Mouse (Mus musculus) stomach, embryonic 16.5 days (tissue): ENCODE results near the gene Egfr. TPM values are rescaled to one million over a fixed set of nuclear protein-coding genes. Genes with fewer than 3 reads are reported as not detected.

Experiments
- ATAC-seq: fragments of 200-750 bp; cut with Nextera tagmentation; 2 replicates; pipeline ENCODE4 v1.8.0; 2017; ENCODE audit warnings: moderate number of reproducible peaks, moderate TSS enrichment; ENCODE audit not compliant: insufficient read depth, low FRiP score
- H3K27ac ChIP-seq: fragments of 300-500 bp; sonication (generic); 2 replicates; pipeline ENCODE4 v1.5.1; 2014; ENCODE audit warnings: low read length
- H3K27me3 ChIP-seq: fragments of 300-500 bp; sonication (generic); 2 replicates; pipeline ENCODE4 v1.6.1; 2014; ENCODE audit warnings: low read length, control low read depth, mixed read lengths; ENCODE audit not compliant: control insufficient read depth, insufficient read depth
- H3K36me3 ChIP-seq: fragments of 300-500 bp; sonication (generic); 2 replicates; pipeline ENCODE4 v1.6.1; 2014; ENCODE audit warnings: low read length; ENCODE audit not compliant: control insufficient read depth, insufficient read depth
- H3K4me1 ChIP-seq: fragments of 300-500 bp; sonication (generic); 2 replicates; pipeline ENCODE4 v1.6.1; 2014; ENCODE audit warnings: low read length, control low read depth, mixed read lengths; ENCODE audit not compliant: control insufficient read depth, insufficient read depth
- H3K4me2 ChIP-seq: fragments of 300-500 bp; sonication (generic); 2 replicates; pipeline ENCODE4 v1.6.1; 2014; ENCODE audit warnings: low read depth, low read length, mixed read lengths
- H3K4me3 ChIP-seq: fragments of 300-500 bp; sonication (generic); replicated peaks from 2 replicates; pipeline ENCODE4 v1.5.1; 2014; ENCODE audit warnings: mild to moderate bottlenecking, low read length
- H3K9ac ChIP-seq: fragments of 300-500 bp; sonication (generic); 2 replicates; pipeline ENCODE4 v1.6.1; 2014; ENCODE audit warnings: low read length
- H3K9me3 ChIP-seq: fragments of 300-500 bp; sonication (generic); replicated peaks from 2 replicates; pipeline ENCODE4 v1.6.1; 2016; ENCODE audit warnings: low read length, control low read depth; ENCODE audit not compliant: control insufficient read depth
- WGBS: fragments of 180-500 bp; shearing (Covaris S2); extraction: QIAGEN DNeasy Blood & Tissue Kit; methylation state at CpG from one replicate; pipeline ENCODE4 v1.1.7; 2014; 5-methylcytosine and 5-hydroxymethylcytosine counted together
- polyA plus RNA-seq: library from polyadenylated mRNA; unstranded; fragments of >200 nt; fragmentation: Nextera tagmentation; extraction: Ambion mirVana; gene quantifications from 2 replicates; pipeline ENCODE4 v1.2.1, GENCODE M21; 2015

Egfr gene
- polyA plus RNA-seq, 1 experiment from 2014 or later: 17.0 TPM

DNA sequence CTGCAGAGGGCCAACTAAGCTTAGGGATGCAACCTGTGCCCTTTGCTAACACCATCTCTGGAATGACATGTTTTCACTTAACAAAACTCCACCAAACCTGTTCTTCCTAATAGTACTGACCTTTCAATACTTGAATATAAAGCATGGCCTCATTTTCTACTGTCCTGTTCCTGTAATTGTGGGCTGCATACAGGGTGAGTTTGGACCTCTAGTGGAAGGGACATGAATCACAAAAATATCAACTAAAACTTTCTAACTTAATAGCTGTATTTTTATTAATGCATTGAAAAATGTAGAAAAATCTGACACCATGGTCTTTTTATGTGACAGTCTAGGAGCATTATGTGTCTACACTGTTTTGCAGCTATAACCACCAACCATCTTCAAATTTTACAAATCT is 111.5 kb downstream of the Egfr start:
- no peak overlapping the region for H3K9ac ChIP-seq
- no peak overlapping the region for H3K27ac ChIP-seq
- H3K36me3 ChIP-seq: no peaks in the 10 kb centered on the region
- no peaks in the 10 kb centered on the region for H3K9me3 ChIP-seq
- H3K4me2 ChIP-seq: no peak overlapping the region
- no peak for ATAC-seq
- H3K4me3 ChIP-seq: no peak overlapping the region
- no peaks in the 10 kb centered on the region for H3K27me3 ChIP-seq
- H3K4me1 ChIP-seq: no peaks in the 10 kb centered on the region

DNA sequence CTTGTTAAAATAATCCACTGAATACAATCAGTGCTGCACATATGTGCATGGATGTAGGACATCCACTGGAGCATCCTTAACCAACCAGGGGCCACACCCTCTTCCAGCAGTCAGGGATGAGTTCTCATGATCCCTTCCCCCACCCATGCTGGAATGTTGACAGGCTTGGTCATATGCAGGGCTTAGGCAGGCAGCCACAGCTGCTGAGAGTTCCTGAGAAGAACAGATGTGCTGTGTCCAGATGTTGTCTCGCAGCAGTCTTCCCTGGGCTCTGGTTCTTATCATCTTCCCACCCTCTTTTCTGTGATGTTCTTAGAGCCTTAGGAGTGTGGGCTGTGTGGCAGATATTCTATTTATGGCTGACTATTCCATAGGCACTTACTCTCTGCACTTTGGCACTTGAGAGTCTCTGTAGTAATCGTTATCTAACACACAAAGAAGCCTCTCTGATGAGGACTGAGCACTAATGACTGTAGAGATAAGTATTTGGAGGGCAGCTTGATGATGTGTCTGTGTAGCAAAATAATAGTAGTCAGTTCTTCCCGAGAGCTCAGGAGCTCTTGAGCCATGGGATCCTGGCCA is 113.1 kb downstream of the Egfr start:
- 27% methylated on average over 3 of the region's 3 CpGs for WGBS
- Histone ChIP-seq H3K36me3 (no peaks in the 10 kb centered on the region), H3K9me3 (no peaks in the 10 kb centered on the region), H3K4me2 (no peak overlapping the region), H3K4me3 (no peak overlapping the region), H3K9ac (no peak overlapping the region), H3K27me3 (no peaks in the 10 kb centered on the region), H3K27ac (no peak overlapping the region), H3K4me1 (no peaks in the 10 kb centered on the region)
- ATAC-seq: peak; percentile 81

- ATAC-seq: no peak
- 85% methylated on average over 6 of the region's 6 CpGs for WGBS
- no peaks in the 10 kb centered on the region for H3K36me3 ChIP-seq
These were observed 116.0 kb downstream of the Egfr start for GRCm38 (mm10) chr11:16868051-16868450.

DNA sequence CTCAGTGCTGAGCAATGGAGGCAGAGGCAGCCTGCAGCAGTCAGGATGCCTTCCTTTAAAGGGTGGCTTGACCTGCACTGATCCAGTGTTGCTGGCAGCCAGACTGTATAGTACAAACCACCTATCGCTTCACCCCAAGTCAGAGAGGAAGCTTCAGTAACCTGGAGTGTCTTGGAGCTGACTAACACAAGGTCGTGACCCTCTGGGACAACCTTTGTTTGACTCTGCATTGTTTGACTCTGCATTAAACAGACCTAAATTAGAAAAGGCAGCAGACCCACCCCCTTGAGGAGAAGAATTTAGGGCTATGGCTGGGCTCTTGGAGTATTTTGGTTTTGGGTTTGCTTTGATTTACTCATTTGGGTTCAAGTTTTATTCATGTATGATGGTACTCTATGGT is 117.5 kb downstream of the Egfr start:
- H3K9ac ChIP-seq: no peak overlapping the region
- no peak overlapping the region for H3K4me3 ChIP-seq
- no peaks in the 10 kb centered on the region for H3K36me3 ChIP-seq
- H3K27me3 ChIP-seq: no peaks in the 10 kb centered on the region
- no peak overlapping the region for H3K4me2 ChIP-seq
- no peak for ATAC-seq
- H3K27ac ChIP-seq: no peak overlapping the region
- H3K4me1 ChIP-seq: no peaks in the 10 kb centered on the region
- no peaks in the 10 kb centered on the region for H3K9me3 ChIP-seq
- WGBS: 65% methylated on average over 2 of the region's 2 CpGs

More at GRCm38 (mm10) chr11:16868051-16868450, 116.0 kb downstream of the Egfr start:
- no peak overlapping the region for H3K4me3 ChIP-seq
- no peak overlapping the region for H3K4me2 ChIP-seq
- H3K9ac ChIP-seq: no peak overlapping the region
- no peaks in the 10 kb centered on the region for H3K27me3 ChIP-seq
- no peak overlapping the region for H3K27ac ChIP-seq
- no peaks in the 10 kb centered on the region for H3K4me1 ChIP-seq
- H3K9me3 ChIP-seq: no peaks in the 10 kb centered on the region

GRCm38 (mm10) chr11:16871120-16871519 is 119.1 kb downstream of the Egfr start:
- Histone ChIP-seq H3K9ac (no peak overlapping the region), H3K4me2 (no peak overlapping the region), H3K27ac (no peak overlapping the region), H3K27me3 (no peaks in the 10 kb centered on the region), H3K4me3 (no peak overlapping the region), H3K4me1 (no peaks in the 10 kb centered on the region), H3K36me3 (no peaks in the 10 kb centered on the region), H3K9me3 (no peaks in the 10 kb centered on the region)
- ATAC-seq: peak; percentile 60; the same call in 1 of the 2 replicates
- 59% methylated on average over 5 of the region's 5 CpGs for WGBS

- no peak overlapping the region for H3K4me2 ChIP-seq
- no peaks in the 10 kb centered on the region for H3K36me3 ChIP-seq
- peaks cover 6% of the 10 kb centered on the region; the same call in 1 of the 2 replicates for H3K4me1 ChIP-seq
- WGBS: 40% methylated on average over 9 of the region's 9 CpGs
- H3K4me3 ChIP-seq: no peak overlapping the region
- ATAC-seq: peak; percentile 58; the same call in 1 of the 2 replicates
- peak overlapping the region; percentile 72 for H3K27ac ChIP-seq
- no peaks in the 10 kb centered on the region for H3K27me3 ChIP-seq
- no peaks in the 10 kb centered on the region for H3K9me3 ChIP-seq
- no peak overlapping the region for H3K9ac ChIP-seq
These were observed 125.8 kb downstream of the Egfr start for GRCm38 (mm10) chr11:16877676-16878378.

DNA sequence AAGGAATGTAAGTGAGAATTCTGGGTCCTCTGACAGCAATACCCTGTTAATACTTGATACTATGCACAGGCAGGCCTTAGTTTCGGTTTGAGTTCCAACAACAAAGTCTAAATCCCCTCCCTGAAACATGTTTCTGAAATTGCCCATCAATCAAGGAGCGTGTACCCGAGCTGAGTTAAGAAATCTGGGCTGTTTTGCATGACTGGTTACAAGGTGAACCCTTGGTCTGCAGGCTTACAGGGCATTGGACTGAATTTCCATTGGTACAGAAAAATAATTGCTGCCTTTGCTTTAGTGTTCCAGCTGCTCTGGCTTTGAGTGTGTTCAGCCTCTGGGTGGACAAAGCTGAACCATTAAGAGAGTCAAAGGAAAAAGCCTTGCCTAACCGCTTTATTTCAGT is 129.9 kb downstream of the Egfr start:
- 63% methylated on average over 4 of the region's 4 CpGs for WGBS
- ATAC-seq: no peak
- Histone ChIP-seq H3K27me3 (no peaks in the 10 kb centered on the region), H3K4me3 (no peak overlapping the region), H3K36me3 (no peaks in the 10 kb centered on the region), H3K4me2 (no peak overlapping the region), H3K9me3 (no peaks in the 10 kb centered on the region), H3K9ac (no peak overlapping the region), H3K4me1 (peaks cover 6% of the 10 kb centered on the region; the same call in 1 of the 2 replicates), H3K27ac (no peak overlapping the region)

- H3K4me2 ChIP-seq: no peak overlapping the region
- no peaks in the 10 kb centered on the region; the same call in 1 of the 2 replicates for H3K36me3 ChIP-seq
- H3K9ac ChIP-seq: no peak overlapping the region
- WGBS: 67% methylated on average over 6 of the region's 6 CpGs
- no peak for ATAC-seq
- no peaks in the 10 kb centered on the region for H3K4me1 ChIP-seq
- no peak overlapping the region for H3K27ac ChIP-seq
- no peaks in the 10 kb centered on the region for H3K27me3 ChIP-seq
- H3K4me3 ChIP-seq: no peak overlapping the region
- H3K9me3 ChIP-seq: no peaks in the 10 kb centered on the region
These were observed 134.1 kb downstream of the Egfr start for GRCm38 (mm10) chr11:16886152-16886551.

DNA sequence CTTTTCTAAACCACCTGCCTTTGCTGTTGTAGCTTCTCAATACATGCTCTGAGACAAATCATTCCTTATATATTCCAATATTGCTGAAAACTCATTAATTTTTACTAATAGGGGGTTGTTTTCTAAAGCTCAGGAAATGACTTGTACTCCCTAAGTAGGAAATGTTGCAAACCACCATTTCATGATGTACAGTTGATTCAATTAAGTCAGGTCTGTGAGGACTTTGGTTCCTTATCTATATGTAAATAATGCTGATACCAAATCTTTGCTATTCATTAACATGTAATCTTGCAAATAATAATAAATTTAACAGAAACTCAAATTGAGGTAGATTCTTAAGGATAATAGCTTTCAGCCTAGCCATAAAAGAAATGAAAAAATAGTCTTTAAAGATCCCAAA is 136.1 kb downstream of the Egfr start:
- no peaks in the 10 kb centered on the region for H3K9me3 ChIP-seq
- H3K27me3 ChIP-seq: no peaks in the 10 kb centered on the region
- no peaks in the 10 kb centered on the region for H3K4me1 ChIP-seq
- H3K27ac ChIP-seq: no peak overlapping the region
- no peak overlapping the region for H3K4me3 ChIP-seq
- no peak overlapping the region for H3K9ac ChIP-seq
- no peaks in the 10 kb centered on the region; the same call in 1 of the 2 replicates for H3K36me3 ChIP-seq
- no peak overlapping the region for H3K4me2 ChIP-seq
- no peak for ATAC-seq
